Mouse (Mus musculus): Measurements from ENCODE around the gene B4galnt3.

The B4galnt3 gene

GRCm38 (mm10) chr6:120185756-120186155 is 108.6 kb downstream of the B4galnt3 start:
- no peak for DNase-seq (ENCODE audit: low spot score)

DNA sequence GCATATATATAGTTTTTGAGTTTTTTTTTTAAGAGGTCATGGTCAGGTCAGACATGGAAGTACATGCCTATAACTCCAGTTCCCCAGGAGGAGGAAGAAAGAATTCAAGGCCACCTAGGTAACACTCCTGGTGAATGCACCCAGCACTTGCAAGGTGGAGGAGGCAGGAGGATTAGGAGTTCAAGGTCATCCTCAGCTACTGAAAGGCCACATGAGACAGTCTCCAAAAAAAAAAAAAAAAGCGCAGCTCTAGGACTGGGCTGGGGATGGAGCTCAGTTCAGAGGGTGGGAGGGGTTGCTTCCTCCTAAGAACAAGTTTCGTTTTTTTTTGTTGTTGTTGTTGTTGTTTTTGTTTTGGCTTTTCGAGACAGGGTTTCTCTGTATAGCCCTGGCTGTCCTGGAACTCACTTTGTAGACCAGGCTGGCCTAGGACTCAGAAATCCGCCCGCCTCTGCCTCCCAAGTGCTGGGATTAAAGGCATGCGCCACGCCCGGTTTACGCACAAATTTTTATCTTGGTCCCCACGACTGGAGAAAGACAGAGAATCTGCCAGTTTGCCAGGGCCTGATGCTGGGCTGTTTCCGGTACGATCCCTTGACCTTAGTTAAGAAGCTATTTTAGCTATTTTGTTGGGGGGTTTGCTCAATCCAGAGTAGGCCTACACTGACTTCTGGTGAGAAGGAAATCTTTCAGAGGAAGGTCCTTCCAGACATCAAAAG is 109.2 kb downstream of the B4galnt3 start:
- DNase-seq (ENCODE audit: low spot score), result no peak

DNA sequence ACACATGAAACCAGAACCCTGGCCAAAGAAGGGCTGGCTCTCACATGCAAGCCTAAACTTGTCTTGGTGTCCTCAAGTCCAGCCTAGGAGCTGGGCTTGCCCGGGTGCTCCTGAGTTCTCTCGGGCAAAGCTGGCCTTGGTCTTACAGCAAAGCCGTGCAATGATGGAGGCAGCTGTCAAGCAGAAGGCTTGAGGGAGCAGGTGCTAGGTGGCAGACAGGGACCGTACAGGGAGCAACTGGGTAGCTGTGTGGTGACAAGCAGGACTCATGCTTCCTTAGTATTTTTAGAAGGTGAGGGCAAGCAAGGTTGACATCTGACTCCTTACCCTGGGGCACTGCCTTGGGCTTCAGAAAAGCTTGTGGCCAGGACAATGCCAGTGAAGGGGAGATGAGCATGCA is 110.6 kb downstream of the B4galnt3 start:
- DNase-seq (ENCODE audit: low spot score), result no peak

DNA sequence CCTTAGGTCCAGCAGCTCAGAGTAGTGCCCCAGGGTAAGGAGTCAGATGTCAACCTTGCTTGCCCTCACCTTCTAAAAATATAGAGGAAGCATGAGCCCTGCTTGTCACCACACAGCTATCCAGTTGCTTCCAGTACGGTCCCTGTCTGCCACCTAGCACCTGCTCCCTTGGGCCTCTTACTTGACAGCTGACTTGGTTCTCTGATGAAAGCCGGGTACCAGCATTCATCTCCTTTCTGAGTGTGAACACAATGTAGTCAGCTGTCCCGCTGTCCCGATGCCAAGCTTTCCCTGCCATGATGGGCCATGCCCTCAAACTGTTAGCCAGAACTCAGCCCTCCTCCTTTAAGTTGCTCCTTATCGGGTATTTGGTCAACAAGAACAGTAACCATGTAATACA is 112.2 kb downstream of the B4galnt3 start:
- no peak for DNase-seq (ENCODE audit: low spot score)

- DNase-seq (ENCODE audit: low spot score), result no peak
These were observed 113.9 kb downstream of the B4galnt3 start for GRCm38 (mm10) chr6:120180492-120180891.

- DNase-seq (ENCODE audit: low spot score), result no peak
These were observed 114.6 kb downstream of the B4galnt3 start for GRCm38 (mm10) chr6:120179756-120180206.

DNA sequence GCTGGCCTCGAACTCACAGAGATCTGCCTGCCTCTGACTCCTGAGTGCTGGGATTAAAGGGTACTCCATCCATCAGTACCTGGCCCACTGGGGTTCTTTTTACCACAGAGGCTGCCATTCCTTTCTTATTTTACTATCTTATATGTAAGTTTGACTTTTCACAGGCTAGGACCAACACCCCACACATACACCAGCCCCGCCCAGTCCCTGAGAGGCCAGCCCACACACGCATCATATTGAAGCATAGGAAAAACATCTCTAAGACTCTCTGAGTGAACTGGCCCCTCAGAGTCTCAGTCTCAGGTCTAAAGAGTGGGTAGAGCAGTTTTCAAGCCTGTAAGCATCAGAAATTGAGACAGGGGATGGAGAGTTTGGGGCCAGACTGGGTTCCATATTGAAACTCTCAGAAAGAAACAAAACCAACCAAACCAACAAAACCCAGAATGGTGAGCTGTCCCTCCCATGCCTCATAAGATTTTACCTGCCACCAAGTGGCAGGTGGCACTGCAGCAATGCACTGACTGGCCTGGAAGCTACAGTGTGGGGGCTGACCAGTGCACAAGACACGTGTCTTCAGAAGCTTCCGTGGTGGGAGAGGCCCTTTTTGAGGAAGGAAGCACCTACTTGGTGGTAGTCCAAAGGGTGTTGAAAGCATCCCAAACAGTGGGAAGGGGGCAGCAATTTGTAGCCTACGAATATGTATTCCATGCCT is 115.2 kb downstream of the B4galnt3 start:
- no peak for DNase-seq (ENCODE audit: low spot score)

GRCm38 (mm10) chr6:120175650-120176049 is 118.7 kb downstream of the B4galnt3 start:
- no peak for DNase-seq (ENCODE audit: low spot score)

GRCm38 (mm10) chr6:120174602-120175115 is 119.7 kb downstream of the B4galnt3 start:
- DNase-seq (ENCODE audit: low spot score), result no peak

- no peak for DNase-seq (ENCODE audit: low spot score)
These were observed 120.2 kb downstream of the B4galnt3 start for GRCm38 (mm10) chr6:120174028-120174601.

- no peak for DNase-seq (ENCODE audit: low spot score)
These were observed 121.9 kb downstream of the B4galnt3 start for GRCm38 (mm10) chr6:120172294-120173017.

DNA sequence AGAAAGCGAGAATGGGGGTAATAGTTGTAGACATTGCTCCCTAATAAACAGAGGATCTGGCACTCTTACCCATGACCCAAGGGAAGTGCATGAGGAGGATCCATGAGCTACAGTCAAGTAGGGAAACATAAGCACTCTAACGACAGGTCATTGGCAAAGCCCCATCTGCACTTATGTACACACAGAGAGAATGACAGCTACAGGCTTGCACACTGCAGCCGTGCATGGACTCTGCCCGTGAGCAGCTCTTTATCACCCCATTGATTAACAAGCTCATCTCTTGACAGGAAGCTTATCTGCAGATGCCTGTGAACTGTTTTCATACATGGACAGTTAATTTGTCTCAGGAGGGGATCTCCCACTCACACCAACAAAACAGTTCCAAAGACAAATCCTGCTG is 126.8 kb downstream of the B4galnt3 start:
- no peak for DNase-seq (ENCODE audit: low spot score)

DNA sequence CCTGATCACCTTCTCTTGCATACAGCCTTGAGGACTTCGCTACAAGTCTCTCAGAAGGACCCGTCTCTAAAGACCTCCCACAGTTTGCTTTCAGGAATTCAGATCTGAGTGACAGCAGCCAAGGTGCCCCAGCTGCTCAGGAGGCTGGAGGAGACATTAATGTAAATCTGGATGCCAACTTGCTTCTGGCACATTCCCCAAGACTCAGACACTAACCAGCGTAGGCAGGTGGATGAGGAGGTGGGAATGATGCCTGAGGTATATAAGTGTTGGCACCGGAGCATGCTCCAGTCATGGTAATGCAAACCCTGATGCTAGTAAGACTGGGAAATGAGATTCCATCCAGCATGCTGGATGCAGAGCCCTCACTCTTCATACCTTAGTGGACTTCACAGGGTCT is 129.6 kb downstream of the B4galnt3 start:
- DNase-seq (ENCODE audit: low spot score), result no peak

DNA sequence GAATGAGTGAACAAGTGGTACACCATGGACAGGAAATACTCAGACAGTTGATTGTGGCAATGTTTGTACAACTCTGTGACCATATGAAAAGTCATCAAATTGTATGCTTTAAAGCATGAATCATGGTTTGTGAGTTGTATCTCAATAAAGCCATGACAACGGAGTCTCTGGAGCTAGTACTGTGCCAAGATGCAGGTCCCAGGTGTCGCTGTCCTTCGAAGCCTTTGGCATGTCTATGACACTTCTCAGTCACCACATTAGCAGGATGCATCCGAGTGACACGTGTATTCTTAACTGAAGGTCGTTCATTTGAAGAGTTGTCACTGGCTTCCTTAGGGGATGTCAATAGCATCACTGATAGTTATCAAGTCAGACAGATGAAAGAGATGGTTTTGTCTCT is 131.4 kb downstream of the B4galnt3 start:
- no peak for DNase-seq (ENCODE audit: low spot score)

DNA sequence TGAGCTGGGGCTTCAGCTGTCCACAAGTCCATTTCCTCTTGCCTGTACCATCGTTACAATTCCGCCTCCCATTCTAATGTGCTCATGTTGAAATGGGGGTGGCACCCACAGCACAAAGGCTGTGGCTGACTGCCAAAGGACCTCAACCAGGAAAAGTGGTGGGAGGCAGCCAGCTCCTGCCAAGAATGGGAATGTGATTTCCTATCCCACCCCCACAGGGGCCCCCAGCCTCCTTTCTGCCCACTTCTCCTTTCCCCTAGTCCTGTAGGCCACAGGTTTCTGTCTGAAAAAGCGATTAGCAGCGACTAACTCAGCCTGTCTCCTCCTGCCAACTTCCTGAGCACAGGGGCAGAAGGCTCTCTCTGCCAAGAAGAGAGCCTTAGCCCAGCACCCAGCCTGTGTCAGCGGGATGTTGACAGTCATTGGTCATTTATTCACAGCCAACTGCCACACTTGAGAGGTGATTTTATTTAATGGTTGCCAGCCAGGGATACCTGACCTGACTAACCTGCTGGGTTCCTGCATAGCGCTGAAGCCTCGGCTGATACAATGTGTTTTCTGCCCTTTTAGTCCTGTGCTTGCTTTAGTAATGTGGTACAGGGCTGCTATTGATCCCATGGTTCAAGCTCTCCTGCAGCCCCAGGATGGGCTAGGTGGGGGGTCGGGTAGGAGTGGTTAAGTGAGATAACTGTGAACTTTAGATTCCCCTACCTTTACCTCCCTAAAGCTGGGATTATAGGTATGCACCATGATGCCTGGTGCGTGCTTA is 135.0 kb downstream of the B4galnt3 start:
- no peak for DNase-seq (ENCODE audit: low spot score)

DNA sequence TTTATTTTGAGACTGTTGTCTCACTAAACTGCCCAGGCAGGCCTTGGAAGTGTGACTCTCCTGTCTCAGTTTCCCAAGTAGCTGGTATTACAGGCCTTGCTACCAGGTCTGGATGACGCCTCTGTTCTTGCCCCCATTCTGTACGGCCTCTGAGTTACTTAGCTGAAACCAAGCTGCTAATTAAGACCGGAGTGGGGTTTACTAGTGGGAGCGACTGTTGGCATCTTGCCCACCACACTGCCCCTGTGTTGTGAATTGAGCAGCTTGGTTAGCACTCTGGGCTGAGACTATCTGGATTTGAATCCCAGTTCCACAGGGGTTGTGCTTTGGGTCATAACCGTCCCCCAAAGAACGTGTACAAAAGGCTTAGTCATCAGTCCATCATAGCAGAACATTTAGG is 136.9 kb downstream of the B4galnt3 start:
- DNase-seq (ENCODE audit: low spot score), result no peak

- no peak for DNase-seq (ENCODE audit: low spot score)
These were observed 138.8 kb downstream of the B4galnt3 start for GRCm38 (mm10) chr6:120155510-120155909.

DNA sequence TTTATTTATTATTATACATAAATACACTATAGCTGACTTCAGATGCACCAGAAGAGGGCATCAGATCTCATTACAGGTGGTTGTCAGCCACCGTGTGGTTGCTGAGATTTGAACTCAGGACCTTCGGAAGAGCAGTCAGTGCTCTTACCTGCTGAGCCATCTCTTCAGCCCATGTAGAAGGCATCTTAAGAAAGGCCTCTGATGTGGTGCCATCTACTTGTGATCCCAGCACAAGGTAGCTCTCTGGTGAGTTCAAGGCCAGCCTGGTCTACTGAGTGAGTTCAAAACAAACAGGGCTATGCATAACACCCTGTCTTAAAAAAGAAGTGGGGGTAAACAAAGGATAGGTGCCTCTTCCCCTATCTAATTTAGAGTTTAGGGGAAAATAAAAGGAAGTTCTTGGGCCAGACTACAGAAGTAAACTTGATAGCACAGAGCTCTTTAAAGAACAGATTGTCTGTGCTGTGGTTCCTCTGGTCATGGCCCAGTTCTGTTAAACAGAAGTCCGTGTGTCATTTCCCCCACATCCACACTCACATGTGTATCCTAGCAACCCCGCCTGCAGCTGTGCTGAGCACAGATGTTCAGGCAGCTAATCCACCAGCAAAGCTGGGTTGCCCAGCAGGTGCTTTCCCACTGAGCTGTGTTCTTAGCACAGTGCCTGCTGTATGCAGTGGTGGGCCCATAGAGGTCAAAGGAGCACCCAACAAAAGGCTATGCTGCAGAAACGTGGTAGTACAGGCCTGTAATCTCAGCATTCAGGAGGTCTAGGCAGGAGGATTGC is 139.6 kb downstream of the B4galnt3 start:
- DNase-seq (ENCODE audit: low spot score), result no peak

All from urinary bladder, postnatal 25 days (tissue).